Comparison of ENCODE assay signal across 8 mouse cellular contexts in the genomic region with DNA sequence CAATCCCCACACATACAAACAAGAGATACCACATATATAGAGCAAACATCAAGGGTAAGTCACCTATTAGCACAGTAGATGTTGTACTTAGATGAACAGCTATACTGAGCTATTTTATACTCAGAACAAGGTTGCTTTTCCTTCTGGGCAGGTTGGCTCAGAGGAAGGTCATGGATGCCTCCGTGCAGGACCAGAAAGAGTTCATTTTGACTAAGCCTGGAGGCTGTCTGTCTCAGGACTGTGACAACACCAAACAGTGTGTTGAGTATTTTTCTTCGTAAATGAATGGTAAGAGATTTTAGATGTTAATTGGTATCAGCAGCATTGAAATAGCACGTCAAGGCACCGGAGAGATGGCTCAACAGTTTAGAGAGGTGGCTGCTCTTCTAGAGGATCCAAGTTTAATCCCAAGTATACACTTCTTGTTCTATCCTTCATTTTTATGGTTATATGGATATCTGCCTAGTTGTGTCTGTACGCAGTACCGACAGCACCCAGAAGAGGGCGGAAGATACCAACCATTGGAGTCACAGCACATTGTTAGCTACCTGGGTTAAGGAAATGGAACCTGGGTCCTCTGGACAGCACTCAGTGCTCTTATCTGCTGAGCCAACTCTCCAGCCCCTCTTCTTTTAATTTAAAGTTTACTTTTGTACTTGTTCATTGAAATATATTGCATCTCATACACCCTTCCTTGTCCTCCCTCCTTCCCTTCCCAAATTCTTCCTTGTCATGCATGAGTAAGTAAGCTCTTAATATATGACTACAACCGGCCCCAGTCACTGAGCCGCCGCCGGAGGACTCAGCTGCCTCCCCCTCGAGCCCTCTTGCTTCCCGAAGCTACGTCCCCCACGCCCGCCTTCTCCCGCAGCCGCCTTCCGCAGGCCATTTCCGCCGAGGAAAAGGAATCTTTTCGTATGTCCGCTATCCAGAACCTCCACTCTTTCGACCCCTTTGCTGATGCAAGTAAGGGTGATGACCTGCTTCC. TPM values are rescaled to one million over a fixed set of nuclear protein-coding genes. Genes with fewer than 3 reads are reported as not detected.
DNase-seq lines count a peak whose midpoint lies in the region; ATAC-seq lines count a peak whose summit lies in the region.

No protein-coding gene starts in this region.

- H3K9ac ChIP-seq in hindbrain, embryonic 14.5 days = peak overlapping the region; percentile 56

- peak; percentile 91 for ATAC-seq in hindbrain, embryonic 14.5 days (ENCODE audit: low FRiP score)

- H3K27ac ChIP-seq in hindbrain, embryonic 14.5 days = no peak overlapping the region

- 15% methylated on average over 24 of the region's 24 CpGs for WGBS in hindbrain, embryonic 14.5 days

- DNase-seq in NIH3T3 (ENCODE audit: low read depth) = peak; percentile 91
- DNase-seq in cerebellum, postnatal 10 days = peak; percentile 93 to 96
- peak; percentile 91 to 97 for DNase-seq in frontal cortex, postnatal 36 days (ENCODE audit: low spot score in 2 of 2)
- DNase-seq in hindbrain, embryonic 14.5 days (ENCODE audit: low spot score) = peak; percentile 85
- peak; percentile 83 to 99 for DNase-seq in layer of hippocampus, postnatal 25 days (ENCODE audit: extremely low spot score in 1 of 2, low spot score in 1 of 2)
- DNase-seq in lung, postnatal 14 days = peak; percentile 88
- peak; percentile 40 for DNase-seq in retina, adult 2 months (ENCODE audit: low read depth, low spot score)
- DNase-seq in thymus, postnatal 36 days = peak; percentile 60 to 74

- no peaks in the 10 kb centered on the region for H3K9me3 ChIP-seq in hindbrain, embryonic 14.5 days (ENCODE audit: control insufficient read depth, low read length)

- no peaks in the 10 kb centered on the region for H3K36me3 ChIP-seq in hindbrain, embryonic 14.5 days (replicated peaks; ENCODE audit: control insufficient read depth, insufficient read depth)

- H3K4me3 ChIP-seq in hindbrain, embryonic 14.5 days (replicated peaks; ENCODE audit: low read length) = peak overlapping the region; percentile 31

- no peaks in the 10 kb centered on the region for H3K27me3 ChIP-seq in hindbrain, embryonic 14.5 days (ENCODE audit: control insufficient read depth, insufficient read depth, low read length)

- peak overlapping the region; percentile 68 for H3K4me2 ChIP-seq in hindbrain, embryonic 14.5 days (replicated peaks)

- 0 out of 2 replicates have a peak, but pooled peaks cover 2% of the 10 kb centered on the region for H3K4me1 ChIP-seq in hindbrain, embryonic 14.5 days (replicated peaks; ENCODE audit: control insufficient read depth, insufficient read depth, low read length)

RNA-seq across cellular contexts. Expression of a gene that starts 57.7 kb away (rescaled TPM):
- 8.2 and 9.8 TPM in 2 replicates for polyA plus RNA-seq in hindbrain, embryonic 14.5 days (2014; fragmentation: Nextera tagmentation; extraction: Ambion mirVana)
- 10 to 100 TPM; 17.3 to 23.5 TPM for total RNA-seq in layer of hippocampus, postnatal 25 days (2021)

Comparison
In these comparisons a context has a peak if more than half of its experiments do, and no peak if none do; other contexts are left out.
1. DNase-seq: peak in every context shown above with its lines; median percentile 94 in cerebellum, postnatal 10 days; 94 in frontal cortex, postnatal 36 days; 91 in NIH3T3; 91 in layer of hippocampus, postnatal 25 days; 88 in lung, postnatal 14 days; 85 in hindbrain, embryonic 14.5 days; 67 in thymus, postnatal 36 days; 40 in retina, adult 2 months.